Mouse (Mus musculus) heart, embryonic 12.5 days (tissue): ENCODE measurements around the gene Polm. TPM values are rescaled to one million over a fixed set of nuclear protein-coding genes. Genes with fewer than 3 reads are reported as not detected.

Source experiments
- ATAC-seq: fragments of 200-750 bp; cut with Nextera tagmentation; 2 replicates; pipeline ENCODE4 v1.8.0; 2017; ENCODE audit warnings: moderate TSS enrichment, moderate library complexity; ENCODE audit not compliant: insufficient number of reproducible peaks, low FRiP score
- H3K27ac ChIP-seq: fragments of 300-500 bp; sonication (generic); 2 replicates; pipeline ENCODE4 v1.5.1; 2016; ENCODE audit warnings: mild to moderate bottlenecking, moderate library complexity; ENCODE audit not compliant: poor library complexity, severe bottlenecking
- H3K27me3 ChIP-seq: fragments of 300-500 bp; sonication (generic); replicated peaks from 2 replicates; pipeline ENCODE4 v1.6.1; 2016; ENCODE audit warnings: mild to moderate bottlenecking, moderate library complexity
- H3K36me3 ChIP-seq: fragments of 300-500 bp; sonication (generic); 2 replicates; pipeline ENCODE4 v1.6.1; 2016; ENCODE audit warnings: mild to moderate bottlenecking, moderate library complexity
- H3K4me1 ChIP-seq: fragments of 300-500 bp; sonication (generic); replicated peaks from 2 replicates; pipeline ENCODE4 v1.6.1; 2016; ENCODE audit warnings: mild to moderate bottlenecking
- H3K4me2 ChIP-seq: fragments of 300-500 bp; sonication (generic); 2 replicates; pipeline ENCODE4 v1.6.1; 2016; ENCODE audit warnings: mild to moderate bottlenecking, moderate library complexity
- H3K4me3 ChIP-seq: fragments of 300-500 bp; sonication (generic); 2 replicates; pipeline ENCODE4 v1.5.1; 2016; ENCODE audit warnings: mild to moderate bottlenecking
- H3K9ac ChIP-seq: fragments of 300-500 bp; sonication (generic); 2 replicates; pipeline ENCODE4 v1.6.1; 2016; ENCODE audit warnings: mild to moderate bottlenecking, moderate library complexity
- H3K9me3 ChIP-seq: fragments of 300-500 bp; sonication (generic); replicated peaks from 2 replicates; pipeline ENCODE4 v1.6.1; 2016; ENCODE audit warnings: mild to moderate bottlenecking, moderate library complexity
- WGBS: fragments of 180-500 bp; shearing (Covaris S2); methylation state at CpG from one replicate; pipeline ENCODE4 v1.1.7; 2016; 5-methylcytosine and 5-hydroxymethylcytosine counted together
- polyA plus RNA-seq: library from polyadenylated mRNA; unstranded; fragments of >200 nt; fragmentation: Nextera tagmentation; extraction: Ambion mirVana; gene quantifications from 2 replicates; pipeline ENCODE4 v1.2.1, GENCODE M21; 2016

The Polm gene
- polyA plus RNA-seq, 1 experiment from 2014 or later: 8.4 TPM

- H3K27me3 ChIP-seq: no peaks in the 10 kb centered on the region
- H3K4me1 ChIP-seq: no peaks in the 10 kb centered on the region
- no peak overlapping the region for H3K4me2 ChIP-seq
- no peak overlapping the region for H3K27ac ChIP-seq
- no peaks in the 10 kb centered on the region for H3K9me3 ChIP-seq
- no peak overlapping the region for H3K9ac ChIP-seq
- peaks cover 82% of the 10 kb centered on the region for H3K36me3 ChIP-seq
- 92% methylated on average over 16 of the region's 16 CpGs for WGBS
- ATAC-seq: no peak
- no peak overlapping the region for H3K4me3 ChIP-seq
Observed at GRCm38 (mm10) chr11:5869331-5869730, 31.5 kb upstream of the Polm start.

DNA sequence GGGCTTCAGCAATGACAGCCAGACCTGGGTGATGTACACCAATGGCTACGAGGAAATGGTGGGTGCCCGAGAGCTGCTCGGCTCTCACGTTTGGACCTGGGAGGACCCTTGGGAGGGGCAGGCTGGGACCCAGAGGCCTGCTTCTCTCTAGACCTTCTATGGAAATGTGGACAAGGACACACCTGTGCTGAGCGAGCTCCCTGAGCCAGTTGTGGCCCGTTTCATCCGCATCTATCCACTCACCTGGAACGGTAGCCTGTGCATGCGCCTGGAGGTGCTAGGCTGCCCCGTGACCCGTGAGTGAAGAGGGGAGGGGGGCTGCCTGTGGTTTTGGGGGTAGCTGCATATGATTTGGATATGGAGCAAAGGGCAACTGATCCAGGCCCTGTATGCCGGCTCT lies 30.5 kb upstream of the Polm start:
- Histone ChIP-seq H3K27me3 (0 out of 2 replicates have a peak, but pooled peaks cover 5% of the 10 kb centered on the region), H3K9ac (no peak overlapping the region), H3K9me3 (no peaks in the 10 kb centered on the region), H3K36me3 (peaks cover 73% of the 10 kb centered on the region), H3K27ac (no peak overlapping the region), H3K4me1 (peaks cover 2% of the 10 kb centered on the region), H3K4me2 (no peak overlapping the region), H3K4me3 (no peak overlapping the region)
- 87% methylated on average over 12 of the region's 12 CpGs for WGBS
- no peak for ATAC-seq

GRCm38 (mm10) chr11:5867196-5867595 lies 29.4 kb upstream of the Polm start:
- ATAC-seq: no peak

DNA sequence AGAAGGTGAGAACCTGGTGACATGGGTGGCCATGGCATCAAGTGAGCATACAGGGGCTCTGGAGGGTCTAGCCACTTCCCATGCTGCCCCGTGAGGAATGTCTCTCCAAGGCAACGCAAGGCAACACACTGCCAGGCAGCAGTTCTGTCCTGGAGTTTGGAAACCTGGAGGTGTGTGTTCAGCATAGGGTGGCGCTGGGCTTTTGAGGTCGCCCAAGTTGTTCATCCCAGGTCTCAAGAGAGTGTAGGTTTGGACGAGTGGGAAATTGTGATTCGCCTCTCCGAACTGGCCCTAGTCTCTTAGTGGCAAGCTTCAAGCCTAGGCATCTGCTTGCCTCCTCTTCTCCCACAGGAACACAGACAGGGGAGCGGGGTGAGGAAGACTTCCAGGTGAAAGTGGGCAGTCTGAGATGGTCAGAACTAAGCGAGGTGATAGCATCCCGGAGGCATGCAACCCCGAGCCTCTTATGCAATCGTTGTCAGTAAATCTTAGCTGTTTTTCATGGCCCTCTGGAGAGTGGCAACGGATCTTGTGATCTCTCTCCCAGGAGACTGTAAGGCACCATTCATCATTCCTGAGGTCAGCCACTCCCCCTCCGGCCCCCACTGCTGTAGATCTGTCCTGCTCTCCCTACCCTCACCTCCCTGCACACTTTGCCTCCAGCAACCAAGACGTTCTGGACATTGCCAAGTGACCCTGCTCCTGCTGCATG lies 24.7 kb upstream of the Polm start:
- ATAC-seq: no peak
- H3K36me3 ChIP-seq: peaks cover 17% of the 10 kb centered on the region
- peaks cover 24% of the 10 kb centered on the region for H3K4me1 ChIP-seq
- peak overlapping the region; percentile 69 for H3K9ac ChIP-seq
- peak overlapping the region; percentile 86 for H3K4me2 ChIP-seq
- peaks cover 8% of the 10 kb centered on the region; the same call in 1 of the 2 replicates for H3K27me3 ChIP-seq
- H3K9me3 ChIP-seq: peaks cover 4% of the 10 kb centered on the region; the same call in 1 of the 2 replicates
- H3K4me3 ChIP-seq: peak overlapping the region; percentile 53
- H3K27ac ChIP-seq: no peak overlapping the region
- WGBS: 10% methylated on average over 15 of the region's 15 CpGs

More at GRCm38 (mm10) chr11:5867196-5867595, 29.4 kb upstream of the Polm start:
- Histone ChIP-seq H3K36me3 (peaks cover 62% of the 10 kb centered on the region), H3K4me3 (no peak overlapping the region), H3K27ac (no peak overlapping the region), H3K27me3 (0 out of 2 replicates have a peak, but pooled peaks cover 5% of the 10 kb centered on the region), H3K9me3 (no peaks in the 10 kb centered on the region), H3K4me2 (no peak overlapping the region), H3K9ac (no peak overlapping the region), H3K4me1 (peaks cover 13% of the 10 kb centered on the region)
- WGBS: 92% methylated on average over 2 of the region's 2 CpGs

- ATAC-seq: peak; percentile 64
- H3K4me3 ChIP-seq: peak within 1 kb of the TSS; percentile 53
Observed at GRCm38 (mm10) chr11:5861678-5862393, 24.0 kb upstream of the Polm start, which contains the start of gene Aebp1. TSS of gene Aebp1 (plus strand) at chr11:5861947.

DNA sequence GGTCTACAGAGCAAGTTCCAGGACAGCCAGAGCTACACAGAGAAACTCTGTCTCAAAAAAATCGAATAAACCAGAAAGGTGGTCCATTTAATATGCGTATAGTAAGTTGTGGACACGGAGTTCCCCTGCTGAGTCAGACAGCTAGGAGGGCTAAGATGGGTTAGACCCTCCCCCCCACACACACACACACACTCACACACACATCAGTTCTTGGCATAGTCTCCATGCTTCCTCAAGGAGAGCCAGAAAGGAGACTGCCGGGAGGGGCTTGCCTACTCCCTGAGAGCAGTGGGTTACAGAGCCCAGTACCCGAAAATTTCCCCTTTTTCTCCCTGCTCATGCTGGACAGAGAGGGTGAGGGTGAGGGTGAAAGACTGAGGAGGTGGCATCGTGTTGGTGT lies 22.8 kb upstream of the Polm start:
- H3K9ac ChIP-seq: no peak overlapping the region
- no peak for ATAC-seq
- 58% methylated on average over 6 of the region's 6 CpGs for WGBS
- peaks cover 8% of the 10 kb centered on the region; the same call in 1 of the 2 replicates for H3K27me3 ChIP-seq
- H3K27ac ChIP-seq: no peak overlapping the region
- peaks cover 4% of the 10 kb centered on the region; the same call in 1 of the 2 replicates for H3K9me3 ChIP-seq
- H3K36me3 ChIP-seq: peaks cover 13% of the 10 kb centered on the region
- H3K4me1 ChIP-seq: peaks cover 40% of the 10 kb centered on the region
- no peak overlapping the region for H3K4me2 ChIP-seq
- H3K4me3 ChIP-seq: no peak overlapping the region

More at GRCm38 (mm10) chr11:5861678-5862393, 24.0 kb upstream of the Polm start, which contains the start of gene Aebp1:
- Histone ChIP-seq H3K27ac (no peak within 1 kb of the TSS), H3K9ac (peak within 1 kb of the TSS; percentile 69), H3K36me3 (peaks cover 15% of the 10 kb centered on the region), H3K4me2 (peak within 1 kb of the TSS; percentile 86), H3K9me3 (peaks cover 4% of the 10 kb centered on the region; the same call in 1 of the 2 replicates), H3K4me1 (peaks cover 28% of the 10 kb centered on the region), H3K27me3 (peaks cover 8% of the 10 kb centered on the region; the same call in 1 of the 2 replicates)
- 1% methylated on average over 59 of the region's 59 CpGs for WGBS

GRCm38 (mm10) chr11:5859883-5860550 lies 22.2 kb upstream of the Polm start:
- Histone ChIP-seq H3K9me3 (peaks cover 4% of the 10 kb centered on the region; the same call in 1 of the 2 replicates), H3K9ac (no peak overlapping the region), H3K27me3 (peaks cover 8% of the 10 kb centered on the region; the same call in 1 of the 2 replicates), H3K4me2 (no peak overlapping the region), H3K27ac (no peak overlapping the region), H3K36me3 (peaks cover 8% of the 10 kb centered on the region), H3K4me1 (peaks cover 40% of the 10 kb centered on the region), H3K4me3 (no peak overlapping the region)
- ATAC-seq: no peak
- WGBS: 79% methylated on average over 13 of the region's 13 CpGs

GRCm38 (mm10) chr11:5858723-5859122 lies 20.9 kb upstream of the Polm start:
- Histone ChIP-seq H3K27me3 (peaks cover 5% of the 10 kb centered on the region; the same call in 1 of the 2 replicates), H3K9me3 (peaks cover 4% of the 10 kb centered on the region; the same call in 1 of the 2 replicates), H3K4me1 (peaks cover 40% of the 10 kb centered on the region), H3K9ac (no peak overlapping the region), H3K4me3 (no peak overlapping the region), H3K36me3 (no peaks in the 10 kb centered on the region), H3K4me2 (no peak overlapping the region), H3K27ac (no peak overlapping the region)
- no peak for ATAC-seq
- WGBS: 74% methylated on average over 1 of the region's 1 CpGs

DNA sequence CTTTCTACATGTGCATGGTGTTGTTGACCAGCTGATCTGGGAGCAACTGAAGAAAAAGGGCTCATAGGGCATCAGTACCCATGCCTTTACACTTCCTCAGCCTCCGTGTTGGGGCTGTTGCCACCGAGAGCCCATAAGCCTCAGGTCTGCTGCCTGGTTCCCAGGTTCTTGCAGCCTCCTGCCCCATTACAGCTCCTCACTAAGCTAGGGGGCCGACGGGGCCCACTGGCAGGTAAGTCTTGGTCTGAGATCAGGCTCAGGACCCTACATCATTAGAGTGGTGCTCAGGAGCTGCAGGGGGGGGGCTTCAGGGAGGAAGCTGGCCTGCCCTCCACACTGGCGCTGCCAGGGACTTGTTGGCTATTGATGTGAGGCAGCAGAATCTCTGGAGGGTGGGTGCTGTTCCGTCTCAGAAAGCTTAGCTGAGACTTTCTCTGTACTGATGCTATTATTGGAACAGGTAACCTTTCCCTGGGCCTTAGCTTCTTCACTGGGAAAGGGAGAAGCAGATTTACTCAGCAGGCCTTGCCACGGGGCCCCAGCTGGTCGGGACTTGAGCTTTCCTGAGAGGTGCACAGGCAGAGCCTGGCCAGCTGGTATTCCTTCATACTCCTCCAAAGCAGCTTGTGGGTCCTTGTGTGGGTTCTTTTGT lies 18.8 kb upstream of the Polm start:
- Histone ChIP-seq H3K27me3 (no peaks in the 10 kb centered on the region; the same call in 1 of the 2 replicates), H3K27ac (no peak overlapping the region), H3K4me3 (no peak overlapping the region), H3K9me3 (peaks cover 4% of the 10 kb centered on the region; the same call in 1 of the 2 replicates), H3K4me1 (peaks cover 32% of the 10 kb centered on the region), H3K4me2 (no peak overlapping the region), H3K36me3 (no peaks in the 10 kb centered on the region), H3K9ac (no peak overlapping the region)
- no peak for ATAC-seq
- 63% methylated on average over 8 of the region's 8 CpGs for WGBS

- Histone ChIP-seq H3K9me3 (peaks cover 4% of the 10 kb centered on the region; the same call in 1 of the 2 replicates), H3K27ac (0 out of 2 replicates have a peak overlapping the region, but pooled peaks have one; percentile 14), H3K36me3 (no peaks in the 10 kb centered on the region), H3K9ac (0 out of 2 replicates have a peak overlapping the region, but pooled peaks have one; percentile 4), H3K4me1 (peaks cover 34% of the 10 kb centered on the region), H3K4me2 (no peak overlapping the region), H3K27me3 (no peaks in the 10 kb centered on the region; the same call in 1 of the 2 replicates), H3K4me3 (no peak overlapping the region)
- 25% methylated on average over 7 of the region's 7 CpGs for WGBS
- no peak for ATAC-seq
Observed at GRCm38 (mm10) chr11:5855902-5856301, 18.1 kb upstream of the Polm start.
